Mouse (Mus musculus) kidney, postnatal 25 days (tissue): ENCODE measurements around the gene Gmds.

Experiments
- DNase-seq, 2 experiments: peaks; one replicate each; pipeline ENCODE4 v3.0.0; 2021; ENCODE audit warnings: mixed read lengths in 2 of 2

Gene Gmds

GRCm38 (mm10) chr13:31808116-31808803 is 530.3 kb downstream of the Gmds start:
- DNase-seq, result peak; percentile 54 to 70

GRCm38 (mm10) chr13:31807736-31808115 is 530.8 kb downstream of the Gmds start:
- no peak for DNase-seq

GRCm38 (mm10) chr13:31806890-31807735 is 531.4 kb downstream of the Gmds start:
- peak in 1 of 2 experiments; percentile 52 for DNase-seq

- peak; percentile 90 to 95 for DNase-seq
Measured at GRCm38 (mm10) chr13:31806428-31806832, 532.1 kb downstream of the Gmds start, which contains the start of gene Foxc1. Foxc1 (plus strand) TSS chr13:31806633.

GRCm38 (mm10) chr13:31805831-31806427 is 532.6 kb downstream of the Gmds start:
- DNase-seq, result no peak

GRCm38 (mm10) chr13:31804571-31804970 is 534.0 kb downstream of the Gmds start:
- no peak for DNase-seq

GRCm38 (mm10) chr13:31803166-31804093 is 535.1 kb downstream of the Gmds start:
- DNase-seq, result no peak

GRCm38 (mm10) chr13:31802447-31802846 is 536.1 kb downstream of the Gmds start:
- no peak for DNase-seq

GRCm38 (mm10) chr13:31801703-31802305 is 536.7 kb downstream of the Gmds start:
- DNase-seq, result no peak

- peak; percentile 89 to 92 for DNase-seq
Measured at GRCm38 (mm10) chr13:31800581-31801576, 537.7 kb downstream of the Gmds start.

- no peak for DNase-seq
Measured at GRCm38 (mm10) chr13:31798075-31798474, 540.5 kb downstream of the Gmds start.

- no peak for DNase-seq
Measured at GRCm38 (mm10) chr13:31797346-31797745, 541.2 kb downstream of the Gmds start.

- DNase-seq, result no peak
Measured at GRCm38 (mm10) chr13:31793163-31793562, 545.4 kb downstream of the Gmds start.

GRCm38 (mm10) chr13:31792480-31793132 is 545.9 kb downstream of the Gmds start:
- DNase-seq, result peak in 1 of 2 experiments; percentile 62

GRCm38 (mm10) chr13:31784757-31785156 is 553.8 kb downstream of the Gmds start:
- no peak for DNase-seq

GRCm38 (mm10) chr13:31782063-31782462 is 556.5 kb downstream of the Gmds start:
- DNase-seq, result no peak

- DNase-seq, result no peak
Measured at GRCm38 (mm10) chr13:31780299-31780698, 558.2 kb downstream of the Gmds start.

- DNase-seq, result no peak
Measured at GRCm38 (mm10) chr13:31779281-31779981, 559.1 kb downstream of the Gmds start.

- no peak for DNase-seq
Measured at GRCm38 (mm10) chr13:31775762-31776161, 562.8 kb downstream of the Gmds start.
